Mouse (Mus musculus) urinary bladder, postnatal 0 days (tissue): Measurements from ENCODE around the gene Gm10300. TPM values are rescaled to one million over a fixed set of nuclear protein-coding genes. Genes with fewer than 3 reads are reported as not detected.

Experiments
- polyA plus RNA-seq: library from polyadenylated mRNA; unstranded; fragments of >200 nt; fragmentation: Nextera tagmentation; extraction: Ambion mirVana; gene quantifications from 2 replicates; pipeline ENCODE4 v1.2.1, GENCODE M21; 2015

Gm10300 gene
- polyA plus RNA-seq = 0.11 TPM in 1 of 2 replicates, not detected in the other

GRCm38 (mm10) chr4:132074077-132074932 lies at the start of gene Gm10300:
Gene Gm10300 (plus strand): TSS chr4:132074697.

GRCm38 (mm10) chr4:132074933-132075769 lies 654 bp downstream of the Gm10300 start, which contains the start of gene Epb41:
Gene Epb41 (minus strand): TSS chr4:132075321.

Other genes starting within 250 kb of the Gm10300 start
- gene Ptpru, start 236.4 kb upstream of the Gm10300 start, polyA plus RNA-seq = 5.4 and 5.5 TPM in 2 replicates
- 32.0 and 32.8 TPM in 2 replicates for gene Mecr, start 231.2 kb upstream of the Gm10300 start, polyA plus RNA-seq
- gene Srsf4, start 201.1 kb upstream of the Gm10300 start, polyA plus RNA-seq = 45.9 and 46.3 TPM in 2 replicates
- gene Tmem200b, start 152.9 kb upstream of the Gm10300 start, polyA plus RNA-seq = 2.1 and 2.8 TPM in 2 replicates
- 25.3 and 32.7 TPM in 2 replicates for gene Epb41, start 624 bp downstream of the Gm10300 start, polyA plus RNA-seq
- 0.07 TPM in 1 of 2 replicates, not detected in the other for gene Oprd1, start 69.8 kb downstream of the Gm10300 start, polyA plus RNA-seq
- 39.9 and 51.4 TPM in 2 replicates for gene Ythdf2, start 137.6 kb downstream of the Gm10300 start, polyA plus RNA-seq
- 14.2 and 15.8 TPM in 2 replicates for gene Gmeb1, start 186.9 kb downstream of the Gm10300 start, polyA plus RNA-seq
- gene Taf12, start 199.7 kb downstream of the Gm10300 start, polyA plus RNA-seq = 23.6 and 28.1 TPM in 2 replicates
- gene Rab42, start 228.7 kb downstream of the Gm10300 start, polyA plus RNA-seq = 2.1 and 2.6 TPM in 2 replicates